Mouse (Mus musculus) heart, postnatal 14 days (tissue): ENCODE measurements at regions not wholly inside any gene's neighbourhood (a gene's known extent, or its start where the extent isn't known, plus 50 kb on each side); places are given as distances from the start of the nearest gene placed in this dataset.
A peak's percentile ranks its signal among the peaks of the same experiment; 100 is the strongest.

ENCODE experiments used
- DNase-seq, 2 experiments: peaks; one replicate each; pipeline ENCODE4 v3.0.0; 2021 to 2022
- intact Hi-C: fragments of 180-260 bp; cut with DNase I; formaldehyde crosslinking; loops from one replicate; pipeline ENCODE4 v1.15.1; 2025

DNA sequence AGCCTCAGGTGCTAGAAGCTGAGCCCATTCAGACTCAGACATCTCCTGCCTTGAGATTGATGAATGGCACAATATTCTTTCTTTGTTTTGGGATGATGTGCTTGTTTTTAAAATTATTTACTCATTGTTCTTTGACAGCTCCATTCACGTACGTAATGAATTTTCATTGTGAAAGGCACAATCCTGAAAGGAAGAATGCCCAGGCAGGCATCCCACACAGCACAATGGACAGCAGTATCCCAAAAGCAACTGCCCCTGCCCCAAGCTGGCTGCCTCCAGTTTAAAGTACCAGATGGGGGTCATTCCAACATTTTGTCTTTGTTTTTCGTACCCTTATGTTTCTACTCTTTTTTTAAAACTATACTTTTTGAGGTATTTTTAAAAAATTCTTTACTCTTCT, 210.9 kb upstream of the St8sia2 start:
- DNase-seq = no peak
- intact Hi-C loops = no loop called here

- DNase-seq = no peak
- intact Hi-C loops = no loop called here
These were observed 187.2 kb upstream of the St8sia2 start for GRCm38 (mm10) chr7:74200661-74201060.

DNA sequence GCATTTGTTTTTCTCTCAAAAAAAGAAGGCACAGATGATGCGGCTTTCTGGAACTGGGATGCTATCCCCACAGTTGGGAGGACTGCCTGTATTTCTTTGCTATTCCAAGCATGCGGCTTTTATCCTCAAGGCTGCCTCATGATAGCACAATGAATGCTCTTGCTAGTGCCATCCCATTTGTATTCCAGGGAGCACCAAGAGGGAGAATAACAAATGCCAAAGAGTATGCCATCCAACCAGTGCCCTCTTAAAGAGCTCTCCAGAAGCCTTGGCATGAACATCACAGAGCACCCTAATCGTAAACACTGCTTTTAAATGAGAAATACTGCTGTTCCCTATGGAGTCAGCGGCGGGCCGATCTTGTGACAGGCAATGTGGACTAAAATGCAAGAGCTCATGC, 185.3 kb upstream of the St8sia2 start:
- no peak for DNase-seq
- intact Hi-C loops = no loop called here

DNA sequence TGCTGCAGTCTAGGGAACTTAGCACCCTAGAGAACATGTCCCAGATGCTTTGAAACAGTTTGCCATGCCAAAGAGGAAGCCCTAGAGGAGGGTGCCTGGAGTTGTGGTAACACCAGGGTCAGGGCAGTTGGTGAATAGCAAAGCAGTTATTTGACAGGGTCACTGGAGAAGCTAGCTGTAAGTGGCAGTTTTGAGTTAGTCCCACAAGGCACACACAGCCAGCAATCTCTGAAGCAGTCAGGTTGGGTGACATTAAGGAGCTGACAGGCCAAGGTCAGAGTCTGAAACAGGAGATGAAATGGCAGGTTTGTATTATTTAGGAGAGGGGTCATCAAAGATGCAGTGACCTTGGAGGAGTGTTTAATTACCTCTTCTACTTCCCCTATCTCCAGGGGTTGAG, 171.2 kb upstream of the St8sia2 start:
- DNase-seq = no peak
- intact Hi-C loops = no loop called here

DNA sequence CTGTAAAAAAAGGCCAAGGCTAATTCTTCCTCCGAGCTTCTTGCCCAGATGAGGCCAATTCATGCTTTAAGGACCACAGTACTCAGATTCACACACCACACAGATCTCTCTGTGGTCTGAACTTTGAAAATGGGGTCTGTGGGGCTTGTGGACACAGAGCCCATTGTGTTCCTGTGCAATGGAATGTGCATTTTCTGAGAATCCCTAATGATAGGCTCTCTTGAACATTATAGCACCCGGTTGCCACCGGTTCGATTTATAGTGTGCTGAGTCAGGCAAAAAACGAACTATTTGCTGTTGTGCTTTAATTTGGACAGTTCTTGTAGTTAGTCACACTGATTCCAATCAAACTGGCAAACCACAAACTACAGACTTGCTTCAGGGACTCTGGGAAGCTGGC, 160.7 kb upstream of the St8sia2 start:
- DNase-seq = no peak
- intact Hi-C loops = no loop called here

GRCm38 (mm10) chr7:74173230-74173612, 159.7 kb upstream of the St8sia2 start:
- no peak for DNase-seq
- intact Hi-C loops = no loop called here

DNA sequence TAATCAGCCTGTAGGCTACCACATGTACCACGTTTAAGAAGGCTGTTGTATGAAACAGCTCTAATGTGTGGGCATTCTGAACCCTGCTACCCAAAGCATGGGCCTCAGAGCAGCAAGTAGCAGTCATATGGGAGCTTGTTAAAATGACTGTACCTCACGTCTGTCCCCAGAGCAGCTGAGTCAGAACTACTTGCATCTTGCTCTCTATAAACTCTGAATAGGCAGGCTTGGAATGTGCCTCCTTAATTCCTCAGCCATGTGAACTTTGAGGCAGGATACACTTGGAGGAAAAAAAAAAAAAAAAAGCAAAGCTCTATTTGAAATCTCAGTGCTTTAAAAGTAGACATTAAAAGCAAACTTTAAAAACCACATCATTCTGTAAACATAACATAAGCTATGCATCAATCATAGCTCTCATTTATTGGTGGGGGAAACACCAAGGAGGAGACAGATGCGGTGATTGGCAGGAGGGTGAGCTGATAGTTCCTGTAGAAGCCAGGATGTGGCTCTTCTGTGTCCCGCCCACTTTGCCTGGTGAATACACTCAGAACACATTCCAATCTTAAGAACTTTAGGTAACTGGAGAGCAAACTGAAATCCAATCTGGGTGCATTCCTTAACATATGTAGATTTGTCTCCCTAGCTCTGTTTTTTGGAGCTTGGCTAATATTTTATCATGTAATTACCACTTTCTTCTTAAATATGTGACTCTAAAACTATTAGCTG, 159.2 kb upstream of the St8sia2 start:
- DNase-seq = no peak
- intact Hi-C loops = no loop called here

DNA sequence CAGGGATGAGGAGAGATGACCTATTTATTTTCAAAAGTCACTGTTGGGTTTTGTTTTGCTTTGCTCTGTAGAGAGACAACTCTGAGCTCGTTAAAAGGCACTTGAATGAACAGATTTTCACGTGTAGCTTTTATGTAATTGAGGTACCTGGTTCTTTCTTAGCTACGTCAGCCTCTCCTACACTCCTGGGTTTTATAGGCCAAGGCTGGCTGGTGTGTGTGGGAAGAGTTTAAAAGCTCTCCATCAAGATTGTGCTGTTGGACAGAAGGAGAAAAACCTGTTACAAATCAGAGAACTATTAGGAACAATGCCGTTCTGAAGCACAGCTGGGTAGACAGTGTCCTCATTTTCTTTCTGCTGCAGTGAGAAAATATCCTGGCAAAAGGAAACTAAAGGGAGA, 138.1 kb upstream of the St8sia2 start:
- no peak for DNase-seq
- intact Hi-C loops = no loop called here

DNA sequence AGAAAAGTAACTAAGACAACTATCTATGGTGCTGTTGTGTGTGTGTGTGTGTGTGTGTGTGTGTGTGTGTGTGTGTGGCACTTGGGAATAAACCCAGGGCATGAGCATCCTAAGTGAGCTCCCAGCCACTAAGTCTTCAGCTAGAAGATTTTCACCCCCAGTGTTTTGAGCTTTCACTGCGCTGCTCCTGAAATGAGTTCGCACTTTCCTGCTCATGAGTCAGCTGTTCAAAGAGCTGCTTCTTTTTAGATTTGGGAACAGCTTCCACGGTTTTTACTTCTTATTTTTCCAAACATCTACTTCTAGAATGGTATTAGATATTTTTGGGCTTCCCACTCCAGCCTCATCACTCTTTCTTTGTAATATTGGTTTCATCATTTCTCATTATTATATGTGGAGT, 129.7 kb upstream of the St8sia2 start:
- intact Hi-C loops = no loop called here
- DNase-seq = no peak

DNA sequence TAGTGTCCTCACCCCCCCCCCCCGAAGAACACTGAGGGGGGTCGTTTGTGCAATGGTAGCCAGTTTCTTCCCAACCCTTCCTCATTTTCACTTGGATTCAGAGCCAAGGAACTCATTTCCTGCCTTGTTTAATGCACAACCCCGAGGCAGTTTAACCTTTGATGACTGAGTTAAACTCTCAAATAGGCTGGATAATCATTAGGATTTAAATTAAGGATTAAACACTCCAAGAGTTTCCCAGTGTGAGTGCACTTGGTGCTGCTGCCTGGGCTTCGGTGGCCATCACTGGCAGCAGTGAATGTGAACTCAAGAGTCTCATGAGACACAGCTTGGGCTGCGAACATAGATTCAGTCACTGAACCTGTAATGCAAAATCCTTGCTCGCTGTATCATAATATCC, 124.7 kb upstream of the St8sia2 start:
- no peak for DNase-seq
- intact Hi-C loops = no loop called here

- intact Hi-C loops = no loop called here
- no peak for DNase-seq
These were observed 116.8 kb upstream of the St8sia2 start for GRCm38 (mm10) chr7:74130206-74130836.

DNA sequence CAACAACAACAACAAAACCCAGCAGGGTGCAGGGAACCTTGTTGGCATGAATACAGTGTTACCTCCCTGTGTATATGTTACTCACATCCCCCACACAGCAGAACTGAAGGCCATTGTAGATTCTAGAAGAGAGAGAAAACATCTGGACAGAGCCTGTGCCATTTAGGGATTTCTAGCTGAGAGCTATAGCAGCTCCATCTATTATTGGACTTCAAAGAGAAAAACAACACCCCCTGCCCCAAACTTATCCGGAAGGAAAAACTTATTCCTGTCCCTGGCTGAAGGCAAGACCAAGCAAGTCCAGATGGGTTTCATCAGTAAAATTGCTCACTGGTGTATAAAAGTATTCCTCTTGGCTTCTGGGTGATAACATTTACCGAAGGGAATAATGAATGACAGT, 98.6 kb upstream of the St8sia2 start:
- intact Hi-C loops = no loop called here

DNA sequence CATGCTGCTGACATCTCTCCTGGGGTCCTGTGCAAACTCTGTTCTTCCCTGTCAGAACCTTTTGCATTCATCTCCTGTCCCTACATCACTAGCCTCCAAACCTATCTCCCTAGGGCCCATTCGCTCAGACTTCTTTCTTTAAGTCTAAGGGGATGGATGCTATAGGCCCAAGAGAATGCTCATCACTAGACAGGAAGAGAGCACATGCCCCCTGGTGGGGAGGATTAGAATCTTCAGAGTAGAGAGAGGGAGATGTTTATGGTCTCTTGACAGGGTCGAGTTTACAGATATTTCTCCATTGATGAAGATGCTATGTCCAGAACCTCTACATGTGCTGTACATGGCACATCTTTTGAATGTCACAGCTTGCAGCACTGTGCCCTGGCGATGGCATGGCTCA, 94.9 kb upstream of the St8sia2 start:
- intact Hi-C loops = loop anchor here (10.0 kb wide), 1 partner anchor 454 kb away; no protein-coding TSS in a partner anchor
- peak in 1 of 2 experiments; percentile 5 for DNase-seq

More for the DNA sequence above, 98.6 kb upstream of the St8sia2 start:
- no peak for DNase-seq

GRCm38 (mm10) chr7:74107176-74107928, 93.9 kb upstream of the St8sia2 start:
- DNase-seq = peak; percentile 16 to 31
- intact Hi-C loops = loop anchor here (10.0 kb wide), 1 partner anchor 453 kb away; no protein-coding TSS in a partner anchor

DNA sequence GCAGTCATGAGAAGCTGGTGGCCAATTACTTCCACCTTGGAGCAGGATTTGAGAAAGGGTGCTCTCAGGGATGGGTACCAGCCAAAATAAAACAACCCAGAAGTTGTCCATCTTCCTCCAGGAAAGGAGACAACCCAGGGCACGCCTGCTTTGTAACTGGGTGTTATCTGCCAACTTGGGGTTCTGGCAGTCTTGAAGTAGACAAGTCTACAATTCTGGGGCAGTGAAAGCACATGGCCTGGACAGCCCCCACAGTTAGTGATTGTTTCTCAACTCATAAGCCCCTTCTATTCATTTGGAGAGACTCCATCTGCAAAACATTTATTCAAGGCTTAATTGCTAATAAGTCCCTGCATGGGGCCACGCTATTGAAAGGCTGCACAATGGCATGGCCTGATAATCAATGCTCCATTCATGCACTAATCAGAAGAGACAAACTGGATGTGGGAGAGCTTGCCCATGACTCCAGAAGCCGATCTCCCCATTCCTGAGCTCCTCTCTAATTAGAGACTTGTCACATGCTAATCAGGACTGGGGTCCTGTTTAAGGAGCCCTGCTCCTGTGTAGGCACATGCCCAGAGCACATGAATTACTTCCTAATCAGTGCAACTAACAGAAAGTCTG, 78.0 kb upstream of the St8sia2 start:
- no peak for DNase-seq
- intact Hi-C loops = no loop called here

DNA sequence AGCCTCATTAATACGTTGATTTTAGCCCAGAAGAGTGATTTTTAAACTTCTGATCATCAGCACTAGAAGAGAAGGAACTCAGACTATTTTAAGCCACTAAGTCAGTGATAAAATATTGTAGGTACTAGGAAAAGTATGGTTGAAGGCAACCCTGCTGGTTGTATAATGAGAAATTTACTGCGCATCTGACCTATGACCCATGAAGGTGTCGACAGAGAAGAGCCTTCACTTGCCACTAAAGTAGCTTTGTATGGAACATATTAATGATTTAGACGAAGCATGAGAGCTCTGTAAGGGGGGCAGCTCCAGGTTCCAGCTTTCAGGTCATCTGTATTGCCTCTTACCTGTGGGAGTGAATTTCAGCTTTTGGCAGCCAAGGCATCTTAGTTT, 67.4 kb upstream of the St8sia2 start:
- DNase-seq = no peak
- intact Hi-C loops = no loop called here

- intact Hi-C loops = no loop called here
- DNase-seq = no peak
These were observed 66.8 kb upstream of the St8sia2 start for GRCm38 (mm10) chr7:74080079-74080845.

DNA sequence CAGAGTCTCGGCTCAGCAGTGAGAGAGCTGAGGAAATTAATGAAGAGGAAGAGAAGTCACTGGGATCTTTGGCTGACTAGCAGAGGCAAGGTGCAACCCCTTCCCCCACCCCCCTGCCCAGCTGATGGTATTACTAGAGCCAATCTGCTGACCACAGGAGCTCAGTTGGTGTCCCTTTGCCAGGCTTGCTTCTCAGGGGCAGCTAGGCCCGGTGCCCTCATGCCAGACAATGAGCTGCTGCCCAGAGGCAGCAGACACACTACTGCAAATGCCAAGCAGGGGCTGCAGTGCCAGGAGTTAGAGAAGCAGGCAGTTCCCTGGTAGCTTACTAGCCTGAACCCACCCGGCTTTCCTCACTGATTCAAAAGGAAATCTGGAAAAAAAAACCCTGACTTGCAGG, 59.1 kb upstream of the St8sia2 start:
- intact Hi-C loops = no loop called here
- DNase-seq = no peak

- no peak for DNase-seq
- intact Hi-C loops = no loop called here
These were observed 57.3 kb upstream of the St8sia2 start for GRCm38 (mm10) chr7:74070836-74071235.

DNA sequence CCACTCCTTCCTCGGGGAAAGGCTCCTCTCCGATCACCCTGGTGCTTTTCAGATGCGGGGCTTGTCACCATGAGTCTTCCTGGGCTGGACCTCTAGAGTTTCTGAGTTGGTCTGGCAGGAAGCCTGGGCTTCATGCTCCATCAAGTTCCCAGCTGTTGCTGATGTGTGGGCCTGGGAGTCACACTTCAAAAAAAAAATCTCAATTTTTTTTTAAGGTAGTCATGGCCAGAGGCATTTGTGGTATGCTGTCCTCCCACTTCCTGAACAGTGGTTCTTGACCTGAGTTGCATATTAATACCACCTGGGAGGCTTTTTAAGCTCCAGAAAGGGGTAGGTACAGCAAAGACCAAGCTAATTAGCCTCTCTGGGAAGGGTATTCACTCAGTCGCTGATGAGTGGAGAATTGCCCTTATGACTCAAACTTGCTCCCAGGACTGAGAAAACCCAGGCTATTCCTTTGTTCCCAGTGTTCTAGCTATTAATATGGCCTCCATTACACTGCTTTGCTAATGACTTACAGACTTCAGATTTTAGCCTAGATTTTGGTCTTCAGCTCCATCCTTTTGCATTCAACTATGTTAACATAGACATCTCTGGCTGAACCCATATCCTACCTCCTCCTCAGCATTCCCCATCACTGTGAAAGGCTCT, 52.1 kb upstream of the St8sia2 start:
- DNase-seq = peak; percentile 33 to 39

More for the DNA sequence above, 52.1 kb upstream of the St8sia2 start:
- intact Hi-C loops = no loop called here
